Mouse (Mus musculus) heart, postnatal 0 days (tissue): ENCODE results near the gene Lsm3.

Source experiments
- CTCF ChIP-seq: IDR thresholded peaks from 2 replicates; pipeline ENCODE4 v1.5.1; 2016; ENCODE audit warnings: antibody characterized with exemption, control low read depth, low read depth
- EP300 ChIP-seq: IDR thresholded peaks from 2 replicates; pipeline ENCODE4 v1.6.1; 2016; ENCODE audit warnings: antibody characterized with exemption, low read depth

- no peak for TF ChIP-seq EP300
- no peak for TF ChIP-seq CTCF
Observed at GRCm38 (mm10) chr6:91547313-91547712, 31.6 kb downstream of the Lsm3 start.
